Mouse (Mus musculus) CD8-positive naive resting alpha-beta T cell, adult 2 months (primary cell): Measurements from ENCODE around the gene Ttc23l.
A peak's percentile ranks its signal among the peaks of the same experiment; 100 is the strongest.
"Not testable (repeated sequence)": the region's sequence is repeated elsewhere in the genome, so short reads cannot be mapped to it uniquely, and the experiment has no call there.

ENCODE experiments used
- DNase-seq, 2 experiments: peaks; one replicate each; pipeline ENCODE4 v3.0.0; 2022; ENCODE audit warnings: low read depth in 2 of 2, low spot score in 2 of 2

Ttc23l gene

DNA sequence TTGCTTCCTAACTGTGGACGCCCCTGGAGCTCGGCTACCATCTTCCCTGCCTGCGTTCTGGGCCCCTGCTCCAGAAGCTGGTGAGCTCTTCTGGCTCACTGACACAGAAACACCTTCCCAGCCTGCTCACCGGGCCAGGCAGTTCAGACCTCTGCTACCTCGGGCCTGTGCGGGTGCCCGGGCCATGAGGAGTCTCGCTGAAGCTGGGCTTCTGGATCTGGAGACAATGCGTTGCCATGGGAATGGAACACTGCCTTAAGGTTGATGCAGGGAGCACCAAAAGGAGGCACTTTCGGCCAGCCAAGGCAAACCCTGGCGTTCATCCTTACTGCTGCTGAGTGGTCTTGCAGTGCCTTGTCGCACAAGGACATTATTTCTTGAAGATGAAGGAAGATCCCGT lies at the start of gene Ttc23l:
Gene Ttc23l, minus strand, starts transcription at position 204 of the 400 bp plus-strand sequence.
- no peak for DNase-seq

- DNase-seq = no peak
These were observed 40.9 kb upstream of the Ttc23l start for GRCm38 (mm10) chr15:10599413-10599812.

- no peak for DNase-seq
These were observed 40.1 kb upstream of the Ttc23l start for GRCm38 (mm10) chr15:10598259-10599225.

GRCm38 (mm10) chr15:10596871-10597270 lies 38.4 kb upstream of the Ttc23l start:
- DNase-seq = no peak

GRCm38 (mm10) chr15:10595408-10595807 lies 36.9 kb upstream of the Ttc23l start:
- no peak for DNase-seq

GRCm38 (mm10) chr15:10594910-10595309 lies 36.4 kb upstream of the Ttc23l start:
- no peak for DNase-seq

GRCm38 (mm10) chr15:10593094-10593493 lies 34.6 kb upstream of the Ttc23l start:
- no peak for DNase-seq

DNA sequence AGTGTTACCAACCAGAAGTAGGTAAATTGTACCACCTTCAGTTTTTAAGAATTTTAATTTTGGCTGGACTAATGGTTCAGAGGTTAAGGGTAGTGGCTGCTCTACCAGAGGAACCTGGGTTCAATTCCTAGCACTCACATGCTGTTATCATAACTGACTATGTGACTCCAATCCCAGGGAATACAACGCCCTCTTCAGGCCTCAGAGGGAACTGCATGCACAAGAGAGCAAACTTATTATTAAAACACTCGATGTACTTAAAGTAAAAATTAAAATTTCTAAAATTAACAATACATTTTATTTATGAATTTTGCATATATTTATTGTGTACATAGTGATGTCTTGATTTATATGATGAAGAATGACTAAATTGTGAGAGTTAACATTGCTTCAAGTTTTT lies 28.1 kb upstream of the Ttc23l start:
- no peak for DNase-seq

GRCm38 (mm10) chr15:10584359-10585187 lies 26.1 kb upstream of the Ttc23l start:
- DNase-seq = no peak

- peak in 1 of 2 experiments; percentile 4 for DNase-seq
These were observed 24.9 kb upstream of the Ttc23l start for GRCm38 (mm10) chr15:10583408-10583807.

DNA sequence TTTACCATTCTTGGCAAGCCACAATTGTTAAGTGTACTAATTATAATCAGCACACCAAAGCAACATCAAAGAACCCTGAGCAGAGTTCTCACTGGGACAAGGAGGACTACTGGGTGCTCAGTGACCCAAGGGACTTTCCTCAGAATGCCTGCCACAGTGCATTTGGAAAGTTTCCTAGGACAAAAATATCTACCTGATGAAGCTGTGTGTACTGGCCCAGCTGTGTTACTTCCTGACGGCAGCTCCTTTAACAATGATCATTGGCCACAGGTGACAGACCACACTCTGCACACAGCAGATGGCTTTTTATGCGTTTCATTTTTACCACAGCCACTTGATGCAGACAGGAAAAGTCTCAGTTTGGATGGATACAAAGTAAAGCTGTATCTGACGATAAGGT lies 20.7 kb upstream of the Ttc23l start:
- DNase-seq = no peak

- DNase-seq = no peak
These were observed 8.0 kb upstream of the Ttc23l start for GRCm38 (mm10) chr15:10566486-10566885.

- no peak for DNase-seq
These were observed 5.7 kb upstream of the Ttc23l start for GRCm38 (mm10) chr15:10564201-10564600.

DNA sequence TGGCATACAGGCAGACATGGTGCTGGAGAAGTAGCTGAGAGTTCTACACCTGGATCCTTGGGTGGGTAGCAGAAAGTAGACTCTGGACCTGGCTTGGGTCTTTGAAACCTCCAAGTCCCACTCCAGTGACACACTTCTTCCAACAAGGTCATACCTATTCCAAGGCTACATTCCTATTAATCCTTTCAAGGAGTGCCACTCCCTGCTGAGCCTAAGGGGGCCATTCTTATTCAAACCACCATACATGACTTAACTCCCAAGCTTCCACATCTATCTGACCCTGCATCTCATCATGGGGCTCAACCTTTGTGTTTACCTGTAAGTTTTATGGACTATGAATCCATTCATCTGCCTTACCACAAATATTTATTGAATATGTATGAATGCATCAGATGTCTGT lies 3.8 kb upstream of the Ttc23l start:
- no peak for DNase-seq

GRCm38 (mm10) chr15:10560005-10560404 lies 1.5 kb upstream of the Ttc23l start:
- no peak for DNase-seq

DNA sequence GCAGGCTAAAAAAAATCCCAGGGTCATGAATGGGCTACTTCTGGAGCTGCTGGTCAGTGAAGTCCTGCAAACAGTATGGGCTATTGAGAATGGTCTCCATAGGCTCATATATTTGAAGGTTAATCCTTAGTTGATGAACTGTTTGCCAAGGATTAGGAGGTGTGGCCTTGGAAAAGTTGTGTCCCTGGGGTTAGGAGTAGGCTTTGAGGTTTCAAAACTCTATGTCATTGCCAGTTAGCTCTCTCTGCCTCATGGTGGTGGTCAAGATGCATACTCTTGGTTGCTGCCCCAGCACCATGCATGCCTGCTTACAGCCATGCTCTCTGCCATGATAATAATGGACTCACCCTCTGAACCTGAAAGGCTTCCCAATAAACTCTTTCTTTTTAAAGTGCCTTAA lies 4.1 kb downstream of the Ttc23l start:
- DNase-seq = no peak

GRCm38 (mm10) chr15:10540271-10541088 lies 18.0 kb downstream of the Ttc23l start:
- no peak for DNase-seq

DNA sequence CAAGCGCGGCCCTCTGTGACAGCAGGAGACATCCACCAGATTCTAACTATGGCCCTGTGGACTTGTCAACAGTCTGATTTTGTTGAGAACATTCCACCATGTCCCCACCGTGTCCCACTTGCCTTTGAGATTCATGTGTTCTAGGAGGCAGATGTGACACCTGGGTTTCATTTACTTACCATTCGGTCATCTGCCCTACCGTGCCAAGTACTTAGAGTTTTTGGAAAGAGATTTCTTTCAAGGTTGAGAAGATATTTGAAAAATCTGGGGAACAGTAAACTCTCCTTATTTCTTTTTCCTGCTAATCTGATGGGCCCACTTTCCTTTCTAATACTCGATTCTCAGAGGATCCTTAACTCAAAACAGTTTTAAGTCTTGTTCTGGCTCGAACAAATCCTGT lies 22.5 kb downstream of the Ttc23l start:
- DNase-seq = no peak

DNA sequence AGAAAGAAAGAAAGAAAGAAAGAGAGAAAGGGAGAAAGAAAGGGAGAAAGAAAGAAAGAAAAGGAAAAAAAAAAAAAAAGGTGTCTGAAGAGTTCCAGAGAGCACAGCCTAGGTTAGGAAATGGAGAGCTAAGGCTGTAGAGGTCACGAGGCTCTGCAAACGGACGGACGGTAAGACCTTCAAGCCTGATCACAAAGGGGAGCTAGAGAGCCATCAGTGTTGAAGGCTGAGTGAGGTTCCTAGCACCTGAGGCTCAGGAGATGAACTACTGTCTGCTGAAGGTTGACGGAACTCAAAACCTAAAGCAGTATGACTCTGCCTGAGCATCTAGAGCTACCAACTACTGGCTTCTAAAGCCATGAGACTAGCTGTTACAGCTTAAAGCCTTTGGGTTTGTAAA lies 23.9 kb downstream of the Ttc23l start:
- no peak for DNase-seq

- DNase-seq = not testable (repeated sequence)
These were observed 25.1 kb downstream of the Ttc23l start for GRCm38 (mm10) chr15:10533361-10533760.

DNA sequence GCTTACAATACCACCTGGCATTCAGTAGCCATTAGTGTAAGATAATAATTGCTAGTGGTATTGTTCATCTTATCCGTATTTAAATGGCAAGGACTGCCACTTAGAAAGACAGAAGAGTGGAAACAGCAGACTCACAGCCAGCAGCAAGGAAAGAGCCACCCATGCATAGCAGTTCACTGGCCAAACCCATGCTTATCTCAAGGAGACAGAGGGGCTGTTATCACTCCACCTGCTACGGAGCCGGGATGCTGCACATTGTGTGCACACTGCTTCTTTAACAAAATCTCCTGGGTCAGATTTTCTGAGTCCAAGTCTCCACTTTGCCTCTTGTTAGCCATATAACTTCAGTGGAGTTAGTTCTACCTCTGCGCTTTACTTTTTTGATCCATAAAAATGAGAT lies 27.1 kb downstream of the Ttc23l start:
- DNase-seq = no peak
